Mouse (Mus musculus): ENCODE results near the gene Rad54l2.

Rad54l2 gene

GRCm38 (mm10) chr9:106676571-106676970 lies 112.4 kb downstream of the Rad54l2 start:
- no peak for DNase-seq (ENCODE audit: low read depth, low spot score)

DNA sequence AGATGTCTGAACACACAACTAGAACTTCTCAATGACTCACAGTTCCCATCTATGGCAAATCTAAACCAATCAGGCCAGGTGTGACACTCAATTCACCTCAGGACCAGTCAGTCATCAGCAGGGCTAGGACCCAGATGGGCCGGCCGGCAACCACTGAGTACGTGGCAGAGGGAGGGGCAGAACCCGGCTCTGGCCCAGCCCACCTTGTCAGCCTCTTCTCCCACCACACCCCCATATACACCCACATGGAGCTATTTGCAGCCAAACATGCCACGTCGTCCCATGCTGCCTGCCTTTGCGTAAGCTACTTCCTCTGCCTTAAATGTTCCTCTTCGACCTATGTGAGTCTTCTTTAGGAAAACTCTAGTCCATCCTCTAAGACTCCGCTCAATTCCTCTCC lies 113.0 kb downstream of the Rad54l2 start:
- no peak for DNase-seq (ENCODE audit: low read depth, low spot score)

GRCm38 (mm10) chr9:106675480-106675879 lies 113.5 kb downstream of the Rad54l2 start:
- peak; percentile 89 for DNase-seq (ENCODE audit: low read depth, low spot score)

GRCm38 (mm10) chr9:106673860-106674259 lies 115.1 kb downstream of the Rad54l2 start:
- no peak for DNase-seq (ENCODE audit: low read depth, low spot score)

- no peak for DNase-seq (ENCODE audit: low read depth, low spot score)
These were observed 124.1 kb downstream of the Rad54l2 start for GRCm38 (mm10) chr9:106664856-106665255.

GRCm38 (mm10) chr9:106664433-106664832 lies 124.6 kb downstream of the Rad54l2 start:
- DNase-seq (ENCODE audit: low read depth, low spot score): no peak

GRCm38 (mm10) chr9:106663200-106663599 lies 125.8 kb downstream of the Rad54l2 start:
- no peak for DNase-seq (ENCODE audit: low read depth, low spot score)

DNA sequence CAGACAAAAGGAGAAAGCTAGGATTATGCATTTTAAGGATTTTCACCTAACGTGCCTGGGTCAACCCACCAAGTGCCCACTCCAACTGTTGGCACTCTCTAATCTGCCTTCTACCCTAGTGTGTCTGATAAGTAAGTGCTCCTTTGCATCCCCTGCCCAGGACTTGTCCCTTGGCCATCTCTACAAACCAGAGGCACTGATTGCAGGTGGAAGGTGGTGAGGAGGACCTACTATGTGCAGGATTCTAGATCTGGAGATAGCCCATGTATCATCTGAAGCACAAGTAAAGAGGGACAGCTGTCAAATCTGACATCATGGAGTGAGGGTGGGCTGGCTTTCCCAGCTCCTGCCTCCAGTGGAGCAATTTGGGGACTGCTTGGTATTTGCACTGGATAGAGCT lies 129.1 kb downstream of the Rad54l2 start:
- no peak for DNase-seq (ENCODE audit: low read depth, low spot score)

GRCm38 (mm10) chr9:106659441-106659840 lies 129.6 kb downstream of the Rad54l2 start:
- DNase-seq (ENCODE audit: low read depth, low spot score): no peak

GRCm38 (mm10) chr9:106657592-106657991 lies 131.4 kb downstream of the Rad54l2 start:
- no peak for DNase-seq (ENCODE audit: low read depth, low spot score)

GRCm38 (mm10) chr9:106656820-106657219 lies 132.2 kb downstream of the Rad54l2 start:
- DNase-seq (ENCODE audit: low read depth, low spot score): no peak

- DNase-seq (ENCODE audit: low read depth, low spot score): no peak
These were observed 132.9 kb downstream of the Rad54l2 start, which contains the start of gene Grm2 for GRCm38 (mm10) chr9:106655884-106656720. Gene Grm2, minus strand, starts transcription at chr9:106656082.

GRCm38 (mm10) chr9:106652720-106653119 lies 136.3 kb downstream of the Rad54l2 start:
- DNase-seq (ENCODE audit: low read depth, low spot score): peak; percentile 46

DNA sequence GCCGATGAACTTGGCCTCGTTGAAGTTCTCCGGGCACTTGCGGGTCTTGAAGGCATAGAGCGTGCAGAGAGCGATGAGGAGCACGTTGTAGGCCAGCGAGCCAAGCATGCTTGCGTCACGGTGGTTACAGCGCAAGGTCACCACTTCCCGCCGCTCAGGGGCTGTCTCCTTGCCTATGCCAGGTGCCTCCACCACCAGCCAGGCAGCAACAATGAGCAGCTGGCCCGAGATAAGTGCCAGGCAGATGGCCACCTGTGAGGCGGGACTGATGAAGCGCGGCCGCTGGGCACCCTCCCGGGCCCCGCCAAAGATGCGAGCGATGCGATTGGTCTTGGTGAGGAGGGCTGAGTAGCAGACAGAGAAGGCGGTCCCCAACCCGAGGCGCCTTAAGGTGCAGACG lies 141.8 kb downstream of the Rad54l2 start:
- no peak for DNase-seq (ENCODE audit: low read depth, low spot score)

GRCm38 (mm10) chr9:106645684-106646271 lies 143.2 kb downstream of the Rad54l2 start:
- DNase-seq (ENCODE audit: low read depth, low spot score): no peak

DNA sequence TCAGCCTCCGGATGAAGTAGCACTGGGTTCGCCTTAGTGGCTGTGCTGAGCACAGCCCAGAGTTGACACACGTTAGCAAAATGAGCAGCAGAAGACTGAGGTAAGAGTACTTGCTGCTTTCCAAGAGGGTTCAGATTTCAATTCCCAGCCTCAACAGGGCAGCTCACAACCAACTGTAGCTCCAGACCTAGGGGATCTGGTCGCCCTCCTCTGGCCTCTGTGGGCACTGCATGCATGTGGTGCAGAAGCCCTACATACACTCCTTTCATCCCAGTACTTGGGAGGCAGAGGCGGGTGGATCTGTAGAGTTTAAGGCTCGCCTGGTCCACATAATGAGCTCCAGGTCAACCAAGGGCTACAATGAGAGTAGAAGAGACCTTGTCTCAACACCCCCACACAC lies 145.2 kb downstream of the Rad54l2 start:
- peak; percentile 59 for DNase-seq (ENCODE audit: low read depth, low spot score)

- peak; percentile 78 for DNase-seq (ENCODE audit: low read depth, low spot score)
These were observed 145.9 kb downstream of the Rad54l2 start for GRCm38 (mm10) chr9:106643128-106643527.

DNA sequence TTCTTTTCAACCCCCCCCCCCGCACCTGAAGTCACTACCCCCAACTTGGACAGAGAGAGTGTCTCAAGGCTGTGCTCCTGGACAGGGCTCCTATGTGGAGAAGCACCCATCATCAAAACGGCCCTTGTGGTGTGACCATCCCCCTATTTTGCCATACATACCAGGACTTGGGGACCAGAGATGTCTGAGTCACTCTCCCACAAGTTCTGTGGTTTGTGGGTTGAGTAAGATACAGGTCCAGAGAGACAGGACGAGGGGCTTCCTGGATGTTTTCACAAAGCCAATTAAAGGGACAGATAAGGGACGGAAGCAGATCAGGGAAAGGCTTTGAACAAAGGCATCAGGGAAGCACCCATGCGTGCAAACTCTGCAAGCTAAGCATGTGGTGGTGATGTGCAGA lies 147.6 kb downstream of the Rad54l2 start:
- DNase-seq (ENCODE audit: low read depth, low spot score): peak; percentile 51

DNA sequence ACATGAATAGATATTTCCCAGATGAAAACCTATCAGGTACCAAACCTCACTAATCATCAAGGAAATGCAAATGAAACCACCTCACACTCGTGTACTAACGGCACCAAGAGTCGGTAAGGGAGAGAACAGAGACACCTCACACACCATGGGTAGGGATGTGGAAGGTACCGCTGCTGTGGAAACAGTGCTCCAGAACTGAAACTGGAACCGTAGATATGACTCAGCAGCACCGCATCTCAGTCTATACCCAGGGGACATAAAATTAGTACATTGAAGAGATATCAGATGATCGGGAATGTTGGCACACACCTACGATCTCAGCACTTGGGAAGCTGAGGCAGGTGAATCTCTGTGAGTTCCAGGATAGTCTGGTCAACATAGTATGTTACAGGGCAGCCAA lies 150.8 kb downstream of the Rad54l2 start:
- DNase-seq (ENCODE audit: low read depth, low spot score): no peak

All from 3T3-L1 (cell line).